Mouse (Mus musculus) kidney, postnatal 0 days (tissue): ENCODE data around the gene Cmya5. TPM values are rescaled to one million over a fixed set of nuclear protein-coding genes. Genes with fewer than 3 reads are reported as not detected.

ENCODE experiments used
- ATAC-seq: fragments of 200-750 bp; cut with Nextera tagmentation; replicated peaks from 2 replicates; pipeline ENCODE4 v1.8.0; 2017; ENCODE audit warnings: low read depth, moderate number of reproducible peaks, moderate TSS enrichment, moderate library complexity; ENCODE audit not compliant: low FRiP score
- DNase-seq: peaks from one replicate; pipeline ENCODE4 v3.0.0-alpha.2; 2016; ENCODE audit warnings: low spot score
- H3K27ac ChIP-seq: fragments of 300-500 bp; sonication (generic); 2 replicates; pipeline ENCODE4 v1.5.1; 2014; ENCODE audit warnings: mild to moderate bottlenecking
- H3K27me3 ChIP-seq: fragments of 300-500 bp; sonication (generic); 2 replicates; pipeline ENCODE4 v1.6.1; 2014; ENCODE audit warnings: low read length, mixed read lengths; ENCODE audit not compliant: insufficient read depth
- H3K36me3 ChIP-seq: fragments of 300-500 bp; sonication (generic); 2 replicates; pipeline ENCODE4 v1.6.1; 2014; ENCODE audit warnings: low read length, mixed read lengths; ENCODE audit not compliant: insufficient read depth
- H3K4me1 ChIP-seq: fragments of 300-500 bp; sonication (generic); replicated peaks from 2 replicates; pipeline ENCODE4 v1.6.1; 2014; ENCODE audit warnings: antibody characterized with exemption, low read length, mixed read lengths; ENCODE audit not compliant: insufficient read depth
- H3K4me2 ChIP-seq: fragments of 300-500 bp; sonication (generic); 2 replicates; pipeline ENCODE4 v1.6.1; 2014; ENCODE audit warnings: mild to moderate bottlenecking, low read length, moderate library complexity, mixed read lengths
- H3K4me3 ChIP-seq: fragments of 300-500 bp; sonication (generic); replicated peaks from 2 replicates; pipeline ENCODE4 v1.5.1; 2014; ENCODE audit warnings: low read depth, low read length
- H3K9ac ChIP-seq: fragments of 300-500 bp; sonication (generic); 2 replicates; pipeline ENCODE4 v1.6.1; 2014; ENCODE audit warnings: low read depth, low read length
- H3K9me3 ChIP-seq: fragments of 300-500 bp; sonication (generic); replicated peaks from 2 replicates; pipeline ENCODE4 v1.6.1; 2016; ENCODE audit warnings: low read length, inconsistent platforms, mixed read lengths
- CTCF ChIP-seq: IDR thresholded peaks from 2 replicates; pipeline ENCODE4 v1.5.1; 2016; ENCODE audit warnings: antibody characterized with exemption, low read depth, mild to moderate bottlenecking, moderate library complexity
- WGBS: fragments of 180-500 bp; shearing (Covaris S2); extraction: QIAGEN DNeasy Blood & Tissue Kit; methylation state at CpG from one replicate; pipeline ENCODE4 v1.1.7; 2014; 5-methylcytosine and 5-hydroxymethylcytosine counted together
- polyA plus RNA-seq: library from polyadenylated mRNA; unstranded; fragments of >200 nt; fragmentation: Nextera tagmentation; extraction: Ambion mirVana; gene quantifications from 2 replicates; pipeline ENCODE4 v1.2.1, GENCODE M21; 2015

Cmya5 gene
- polyA plus RNA-seq, 1 experiment from 2014 or later = 0.07 TPM

DNA sequence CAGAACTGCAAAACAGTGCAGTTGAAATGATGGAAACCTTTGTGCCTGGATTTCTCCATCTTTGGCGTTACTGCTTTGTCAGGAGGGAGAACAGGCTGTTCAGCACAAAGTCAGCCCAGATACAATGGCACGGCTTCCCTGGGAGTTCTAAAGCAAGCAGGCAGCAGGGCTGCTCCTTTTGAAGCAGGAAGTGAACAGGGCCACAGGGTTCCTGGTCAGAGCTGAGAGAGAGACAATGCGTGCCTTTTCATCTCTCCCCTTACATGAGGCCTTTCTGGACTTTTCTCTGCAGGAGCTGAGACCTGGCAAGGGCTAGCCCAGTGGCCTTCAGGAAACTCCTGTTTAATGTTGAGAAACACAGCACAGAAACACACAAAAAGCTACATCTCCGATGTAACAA is 108.3 kb downstream of the Cmya5 start:
- H3K27ac ChIP-seq = no peak overlapping the region
- H3K36me3 ChIP-seq = no peaks in the 10 kb centered on the region
- no peaks in the 10 kb centered on the region for H3K4me1 ChIP-seq
- DNase-seq (no peak), ATAC-seq (no peak)
- no peaks in the 10 kb centered on the region for H3K9me3 ChIP-seq
- H3K27me3 ChIP-seq = no peaks in the 10 kb centered on the region
- TF ChIP-seq CTCF = no peak
- H3K9ac ChIP-seq = no peak overlapping the region
- no peak overlapping the region for H3K4me2 ChIP-seq
- no peak overlapping the region for H3K4me3 ChIP-seq
- 66% methylated on average over 4 of the region's 4 CpGs for WGBS

- Histone ChIP-seq H3K9me3 (no peaks in the 10 kb centered on the region), H3K4me3 (no peak overlapping the region), H3K9ac (no peak overlapping the region), H3K4me1 (no peaks in the 10 kb centered on the region), H3K4me2 (no peak overlapping the region), H3K27ac (no peak overlapping the region), H3K27me3 (no peaks in the 10 kb centered on the region), H3K36me3 (no peaks in the 10 kb centered on the region)
- ATAC-seq = no peak
- DNase-seq = no peak
- 89% methylated on average over 4 of the region's 4 CpGs for WGBS
- no peak for TF ChIP-seq CTCF
These were observed 115.2 kb downstream of the Cmya5 start for GRCm38 (mm10) chr13:93029337-93029736.

GRCm38 (mm10) chr13:93024837-93025236 is 119.7 kb downstream of the Cmya5 start:
- no peaks in the 10 kb centered on the region for H3K9me3 ChIP-seq
- TF ChIP-seq CTCF = no peak
- DNase-seq = no peak
- no peaks in the 10 kb centered on the region for H3K36me3 ChIP-seq
- H3K9ac ChIP-seq = no peak overlapping the region
- no peaks in the 10 kb centered on the region for H3K27me3 ChIP-seq
- H3K27ac ChIP-seq = no peak overlapping the region
- WGBS = 70% methylated on average over 2 of the region's 2 CpGs
- H3K4me3 ChIP-seq = no peak overlapping the region
- no peak for ATAC-seq
- no peaks in the 10 kb centered on the region for H3K4me1 ChIP-seq
- H3K4me2 ChIP-seq = no peak overlapping the region

DNA sequence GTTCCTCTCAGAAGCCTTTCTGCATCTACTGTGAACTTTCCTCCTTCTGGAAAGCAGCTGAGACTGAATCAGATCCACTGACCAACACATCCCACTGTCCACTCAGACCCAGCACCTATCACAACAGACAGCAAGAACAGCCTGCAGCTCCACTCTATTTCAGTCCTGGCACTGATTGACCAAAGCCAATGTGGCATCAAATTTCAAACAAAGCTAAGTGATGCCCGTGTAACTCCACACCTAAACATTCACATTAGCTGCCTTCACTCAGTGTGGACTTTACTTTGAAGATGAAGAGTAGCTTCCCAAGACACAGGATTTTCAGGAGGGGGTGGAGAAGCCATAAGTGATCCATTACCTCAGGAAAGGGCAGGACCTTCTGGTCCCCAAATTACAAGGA is 122.4 kb downstream of the Cmya5 start:
- 6% methylated on average over 1 of the region's 1 CpGs for WGBS
- Histone ChIP-seq H3K9ac (no peak overlapping the region), H3K9me3 (no peaks in the 10 kb centered on the region), H3K4me1 (no peaks in the 10 kb centered on the region), H3K27me3 (no peaks in the 10 kb centered on the region), H3K4me2 (no peak overlapping the region), H3K27ac (no peak overlapping the region), H3K4me3 (no peak overlapping the region), H3K36me3 (no peaks in the 10 kb centered on the region)
- DNase-seq = no peak
- ATAC-seq = no peak
- no peak for TF ChIP-seq CTCF

DNA sequence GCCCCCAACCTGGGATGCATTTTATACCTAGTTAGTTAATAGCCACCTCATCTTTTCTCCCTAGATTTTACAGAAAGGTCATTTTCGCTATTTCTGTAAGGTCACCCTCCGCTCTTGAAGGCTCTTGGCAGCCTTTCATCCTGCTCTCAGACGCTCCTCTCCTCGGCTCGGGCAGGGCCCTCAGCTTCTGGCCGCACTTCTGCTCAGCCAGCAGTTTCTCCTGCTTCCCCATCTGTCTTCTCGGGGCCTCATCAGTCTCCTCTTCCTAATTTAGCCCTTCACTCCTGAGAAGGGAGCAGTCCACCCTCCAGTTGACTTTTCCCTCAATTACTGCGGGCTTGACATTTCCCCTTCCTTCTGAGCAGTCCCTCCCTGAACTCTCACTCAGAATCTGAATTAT is 131.6 kb downstream of the Cmya5 start:
- Histone ChIP-seq H3K9ac (no peak overlapping the region), H3K9me3 (no peaks in the 10 kb centered on the region), H3K4me1 (no peaks in the 10 kb centered on the region), H3K27ac (no peak overlapping the region), H3K4me2 (no peak overlapping the region), H3K36me3 (no peaks in the 10 kb centered on the region), H3K4me3 (no peak overlapping the region), H3K27me3 (no peaks in the 10 kb centered on the region)
- ATAC-seq (no peak), DNase-seq (no peak)
- 45% methylated on average over 8 of the region's 8 CpGs for WGBS
- no peak for TF ChIP-seq CTCF

- no peak overlapping the region for H3K9ac ChIP-seq
- ATAC-seq = no peak
- no peak overlapping the region for H3K4me2 ChIP-seq
- DNase-seq = no peak
- no peaks in the 10 kb centered on the region for H3K4me1 ChIP-seq
- H3K36me3 ChIP-seq = no peaks in the 10 kb centered on the region
- no peak overlapping the region for H3K4me3 ChIP-seq
- no peak overlapping the region for H3K27ac ChIP-seq
- H3K27me3 ChIP-seq = no peaks in the 10 kb centered on the region
- no peaks in the 10 kb centered on the region for H3K9me3 ChIP-seq
- no peak for TF ChIP-seq CTCF
- WGBS = 93% methylated on average over 4 of the region's 4 CpGs
These were observed 133.2 kb downstream of the Cmya5 start for GRCm38 (mm10) chr13:93011315-93011714.

- no peak for ATAC-seq
- Histone ChIP-seq H3K36me3 (no peaks in the 10 kb centered on the region), H3K27me3 (no peaks in the 10 kb centered on the region), H3K4me2 (no peak overlapping the region), H3K9ac (no peak overlapping the region), H3K4me1 (no peaks in the 10 kb centered on the region), H3K4me3 (no peak overlapping the region), H3K27ac (no peak overlapping the region), H3K9me3 (no peaks in the 10 kb centered on the region)
- no peak for DNase-seq
- WGBS = 88% methylated on average over 7 of the region's 7 CpGs
- no peak for TF ChIP-seq CTCF
These were observed 134.0 kb downstream of the Cmya5 start for GRCm38 (mm10) chr13:93010524-93010923.
